Mouse (Mus musculus): ENCODE measurements around the gene Glis1. TPM values are rescaled to one million over a fixed set of nuclear protein-coding genes. Genes with fewer than 3 reads are reported as not detected.
A peak's percentile ranks its signal among the peaks of the same experiment; 100 is the strongest.

Glis1 gene
- polyA plus RNA-seq, 1 experiment from 2014 or later = 6.3 TPM

DNA sequence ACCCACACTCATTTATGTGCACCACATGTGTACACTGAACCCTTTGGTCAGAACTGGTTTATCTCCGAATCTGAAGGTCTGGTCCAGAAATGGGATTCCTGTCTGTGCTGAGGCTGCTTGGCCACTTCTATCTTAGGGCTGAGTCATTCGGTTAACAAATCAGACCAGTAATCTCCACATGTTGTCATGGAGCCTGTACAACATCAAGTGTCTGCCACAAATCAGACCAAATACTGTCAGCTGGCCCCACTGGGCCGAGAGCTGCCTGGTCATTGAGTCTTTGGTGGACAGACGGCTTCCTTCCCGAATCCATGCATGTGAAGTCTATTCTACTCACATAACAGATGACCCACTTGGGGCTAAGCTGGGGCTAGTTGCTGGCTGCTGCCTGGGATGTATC lies 58.6 kb downstream of the Glis1 start:
- DNase-seq (ENCODE audit: low spot score) = no peak
- 0 out of 2 replicates have a peak, but pooled peaks cover 8% of the 10 kb centered on the region for H3K27me3 ChIP-seq (ENCODE audit: insufficient read depth, poor library complexity, severe bottlenecking)
- WGBS = 87% methylated on average over 5 of the region's 5 CpGs
- no peak overlapping the region for H3K4me3 ChIP-seq
- H3K9me3 ChIP-seq = no peaks in the 10 kb centered on the region
- H3K36me3 ChIP-seq = no peaks in the 10 kb centered on the region
- H3K4me1 ChIP-seq (replicated peaks) = peaks cover 14% of the 10 kb centered on the region
- H3K27ac ChIP-seq = no peak overlapping the region

DNA sequence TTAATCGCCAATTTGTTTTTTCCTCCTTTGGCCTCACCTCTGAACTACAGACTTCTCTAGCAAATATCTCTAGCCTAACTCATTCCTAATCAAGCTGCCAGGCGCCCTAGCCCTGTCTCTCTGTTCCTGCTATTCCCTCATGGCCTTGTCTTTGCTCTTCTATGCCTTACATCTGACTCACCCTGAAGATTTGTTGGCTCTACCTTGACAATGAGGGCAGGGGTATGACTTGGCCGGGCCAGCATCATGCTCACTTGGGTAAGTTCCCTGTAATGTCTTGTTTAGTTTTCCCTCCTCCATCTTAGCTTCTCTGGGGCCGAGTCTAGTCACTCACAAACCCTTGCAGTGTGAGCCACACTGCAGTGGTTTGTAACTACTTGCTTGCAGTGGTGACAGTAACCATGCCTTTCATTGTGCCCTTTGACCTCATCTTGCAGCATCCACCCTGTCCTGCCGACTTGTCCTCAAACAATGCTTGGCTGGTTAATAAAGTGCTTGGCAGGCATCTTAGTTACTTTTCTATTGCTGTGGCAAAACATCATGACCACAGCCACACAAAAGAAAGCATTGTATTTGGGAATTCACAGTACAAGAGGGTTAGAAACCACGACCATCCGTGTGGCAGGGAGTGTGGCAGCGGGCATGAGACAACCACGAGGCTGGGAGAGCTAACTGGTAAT lies 61.5 kb downstream of the Glis1 start:
- 71% methylated on average over 9 of the region's 9 CpGs for WGBS
- Histone ChIP-seq H3K9me3 (no peaks in the 10 kb centered on the region), H3K27me3 (ENCODE audit: insufficient read depth, poor library complexity, severe bottlenecking) (0 out of 2 replicates have a peak, but pooled peaks cover 4% of the 10 kb centered on the region), H3K27ac (no peak overlapping the region), H3K4me3 (no peak overlapping the region), H3K36me3 (no peaks in the 10 kb centered on the region), H3K4me1 (replicated peaks) (peaks cover 14% of the 10 kb centered on the region)
- DNase-seq (ENCODE audit: low spot score) = no peak

DNA sequence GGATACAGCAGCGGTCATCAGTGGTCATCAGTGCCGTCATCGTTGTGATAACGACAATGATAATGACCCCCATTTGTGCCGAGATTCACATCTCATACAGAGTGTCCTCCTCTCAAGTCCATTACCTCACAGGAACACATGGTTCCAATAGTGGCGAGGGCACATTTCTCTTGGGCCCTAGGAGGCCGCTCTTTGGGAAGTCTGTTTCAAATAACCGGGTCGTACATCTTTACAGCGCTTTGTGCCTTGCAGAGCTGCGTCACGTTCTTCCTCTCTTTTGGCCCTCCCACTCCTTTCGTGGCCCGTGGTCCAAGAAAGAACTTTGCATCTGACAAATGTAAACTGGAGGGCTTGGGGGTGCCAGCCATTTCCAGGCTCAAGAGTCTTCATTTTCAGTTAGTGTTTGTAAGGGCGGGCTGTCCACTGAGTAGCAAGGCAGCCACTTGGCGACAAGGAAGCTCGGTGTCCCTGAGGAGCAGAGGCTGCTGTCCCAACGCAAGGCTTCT lies 63.1 kb downstream of the Glis1 start:
- H3K27ac ChIP-seq = no peak overlapping the region
- H3K4me1 ChIP-seq (replicated peaks) = peaks cover 24% of the 10 kb centered on the region
- no peak overlapping the region for H3K4me3 ChIP-seq
- H3K27me3 ChIP-seq (ENCODE audit: insufficient read depth, poor library complexity, severe bottlenecking) = 0 out of 2 replicates have a peak, but pooled peaks cover 4% of the 10 kb centered on the region
- no peaks in the 10 kb centered on the region for H3K9me3 ChIP-seq
- no peaks in the 10 kb centered on the region for H3K36me3 ChIP-seq
- no peak for DNase-seq (ENCODE audit: low spot score)
- 81% methylated on average over 18 of the region's 18 CpGs for WGBS

DNA sequence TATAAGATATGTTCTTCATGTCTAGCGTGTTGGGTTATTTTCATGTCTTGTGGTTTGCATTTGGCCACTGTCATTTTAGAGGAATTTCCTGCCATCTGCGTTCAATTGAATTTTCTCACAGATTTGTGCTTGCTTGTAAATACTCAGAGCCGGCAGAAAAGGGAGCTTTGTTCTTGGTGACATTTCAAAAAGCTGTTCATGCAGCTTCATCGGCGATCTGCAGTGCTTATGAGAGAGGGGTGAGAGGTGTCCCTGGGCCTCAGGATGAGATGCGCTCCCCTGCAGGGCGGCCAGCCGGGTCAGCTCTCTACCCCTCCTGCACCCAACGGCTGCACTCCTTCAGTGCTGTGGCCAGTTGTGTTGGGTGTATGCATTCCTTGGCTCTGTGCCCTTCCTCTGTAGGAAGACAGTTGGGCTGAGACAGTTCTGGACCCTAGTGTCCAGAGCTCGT lies 68.2 kb downstream of the Glis1 start:
- H3K27ac ChIP-seq = no peak overlapping the region
- DNase-seq (ENCODE audit: low spot score) = no peak
- 65% methylated on average over 10 of the region's 10 CpGs for WGBS

DNA sequence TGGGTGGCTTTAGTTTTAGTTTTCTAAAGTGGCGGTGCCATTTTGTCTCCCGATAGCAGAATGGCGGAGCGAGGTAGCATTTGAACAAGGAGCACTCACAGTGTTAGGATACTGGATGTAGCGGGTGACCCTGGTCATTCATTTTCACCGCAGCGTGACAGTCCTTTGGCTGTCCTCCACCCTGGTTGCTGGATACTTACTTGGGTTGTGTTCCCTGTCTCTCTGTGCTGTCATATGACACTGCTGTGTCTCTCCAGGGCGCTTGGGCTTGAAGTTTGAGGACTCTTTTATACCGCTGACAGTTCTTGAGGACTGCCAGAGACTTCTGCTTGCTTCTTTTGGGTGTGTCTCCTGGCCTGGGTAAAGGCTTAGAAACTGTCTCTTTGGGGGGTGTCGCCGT lies 80.6 kb downstream of the Glis1 start:
- Histone ChIP-seq H3K9me3 (no peaks in the 10 kb centered on the region), H3K27ac (no peak overlapping the region), H3K27me3 (ENCODE audit: insufficient read depth, poor library complexity, severe bottlenecking) (no peaks in the 10 kb centered on the region), H3K4me3 (no peak overlapping the region), H3K36me3 (no peaks in the 10 kb centered on the region), H3K4me1 (replicated peaks) (peaks cover 7% of the 10 kb centered on the region; the same call in 1 of the 2 replicates)
- no peak for DNase-seq (ENCODE audit: low spot score)
- 92% methylated on average over 11 of the region's 11 CpGs for WGBS

More for the DNA sequence above, 68.2 kb downstream of the Glis1 start:
- Histone ChIP-seq H3K36me3 (no peaks in the 10 kb centered on the region), H3K4me1 (replicated peaks) (peaks cover 17% of the 10 kb centered on the region; the same call in 1 of the 2 replicates), H3K9me3 (no peaks in the 10 kb centered on the region), H3K4me3 (no peak overlapping the region), H3K27me3 (ENCODE audit: insufficient read depth, poor library complexity, severe bottlenecking) (no peaks in the 10 kb centered on the region)

DNA sequence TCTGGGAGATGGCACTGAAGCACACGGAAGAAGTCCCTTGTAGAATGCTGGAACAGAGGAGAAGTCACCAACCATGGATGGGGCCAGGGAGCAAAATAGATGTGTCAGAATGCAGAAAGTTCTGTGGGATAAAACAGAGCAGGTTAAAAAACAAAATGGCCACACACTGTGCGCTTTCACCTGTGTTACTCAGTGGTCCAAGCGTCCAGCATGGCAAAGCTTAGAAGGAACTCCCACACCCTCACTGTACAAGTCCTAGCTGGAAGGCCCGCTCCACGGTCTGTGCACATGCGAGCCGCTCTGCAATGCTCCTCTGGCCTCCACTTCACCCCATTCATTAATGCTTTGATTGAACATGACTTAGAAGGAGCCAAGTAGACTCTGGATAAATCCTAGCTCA lies 81.2 kb downstream of the Glis1 start:
- Histone ChIP-seq H3K27ac (no peak overlapping the region), H3K27me3 (ENCODE audit: insufficient read depth, poor library complexity, severe bottlenecking) (no peaks in the 10 kb centered on the region), H3K36me3 (no peaks in the 10 kb centered on the region), H3K4me3 (no peak overlapping the region), H3K9me3 (no peaks in the 10 kb centered on the region), H3K4me1 (replicated peaks) (peaks cover 13% of the 10 kb centered on the region; the same call in 1 of the 2 replicates)
- DNase-seq (ENCODE audit: low spot score) = no peak
- 93% methylated on average over 7 of the region's 7 CpGs for WGBS

GRCm38 (mm10) chr4:107518766-107519165 lies 84.4 kb downstream of the Glis1 start:
- H3K4me1 ChIP-seq (replicated peaks) = peaks cover 26% of the 10 kb centered on the region
- H3K4me3 ChIP-seq = no peak overlapping the region
- H3K9me3 ChIP-seq = no peaks in the 10 kb centered on the region
- no peaks in the 10 kb centered on the region for H3K36me3 ChIP-seq
- WGBS = 91% methylated on average over 11 of the region's 11 CpGs
- no peak for DNase-seq (ENCODE audit: low spot score)
- no peak overlapping the region for H3K27ac ChIP-seq
- no peaks in the 10 kb centered on the region for H3K27me3 ChIP-seq (ENCODE audit: insufficient read depth, poor library complexity, severe bottlenecking)

- no peak for DNase-seq (ENCODE audit: low spot score)
- H3K4me3 ChIP-seq = no peak overlapping the region
- no peaks in the 10 kb centered on the region for H3K27me3 ChIP-seq (ENCODE audit: insufficient read depth, poor library complexity, severe bottlenecking)
- 81% methylated on average over 5 of the region's 5 CpGs for WGBS
- peaks cover 30% of the 10 kb centered on the region for H3K4me1 ChIP-seq (replicated peaks)
- 0 out of 2 replicates have a peak overlapping the region, but pooled peaks have one; percentile 35 for H3K27ac ChIP-seq
- no peaks in the 10 kb centered on the region for H3K9me3 ChIP-seq
- no peaks in the 10 kb centered on the region for H3K36me3 ChIP-seq
Observed at GRCm38 (mm10) chr4:107520071-107520470, 85.7 kb downstream of the Glis1 start.

DNA sequence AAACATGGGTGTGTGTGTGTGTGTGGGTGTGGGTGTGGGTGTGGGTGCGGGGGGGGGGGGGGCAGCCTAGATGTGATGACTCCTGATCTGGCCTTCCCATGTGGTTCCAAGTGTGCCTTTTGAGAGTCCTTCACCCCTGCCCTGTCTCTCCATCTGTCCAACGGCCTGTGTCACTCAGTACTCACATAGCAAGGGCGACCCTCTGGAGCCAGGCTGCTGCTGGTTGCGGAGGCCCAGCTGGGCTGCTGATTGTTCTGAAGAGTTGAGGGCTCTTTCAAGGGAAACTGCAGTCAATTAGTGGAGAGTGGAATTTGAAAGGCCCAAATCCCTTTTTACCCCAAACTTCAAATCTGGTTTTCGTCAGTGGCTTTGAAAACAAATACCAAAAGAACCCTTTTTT lies 86.4 kb downstream of the Glis1 start:
- 39% methylated on average over 4 of the region's 5 CpGs for WGBS

GRCm38 (mm10) chr4:107523607-107524151 lies 89.3 kb downstream of the Glis1 start:
- peak overlapping the region; percentile 2; the same call in 1 of the 2 replicates for H3K27ac ChIP-seq
- WGBS = 67% methylated on average over 11 of the region's 11 CpGs

More for the DNA sequence above, 86.4 kb downstream of the Glis1 start:
- no peaks in the 10 kb centered on the region for H3K36me3 ChIP-seq
- DNase-seq (ENCODE audit: low spot score) = peak; percentile 34
- H3K9me3 ChIP-seq = no peaks in the 10 kb centered on the region
- H3K27ac ChIP-seq = peak overlapping the region; percentile 13; the same call in 1 of the 2 replicates
- no peak overlapping the region for H3K4me3 ChIP-seq
- peaks cover 30% of the 10 kb centered on the region for H3K4me1 ChIP-seq (replicated peaks)
- no peaks in the 10 kb centered on the region for H3K27me3 ChIP-seq (ENCODE audit: insufficient read depth, poor library complexity, severe bottlenecking)

DNA sequence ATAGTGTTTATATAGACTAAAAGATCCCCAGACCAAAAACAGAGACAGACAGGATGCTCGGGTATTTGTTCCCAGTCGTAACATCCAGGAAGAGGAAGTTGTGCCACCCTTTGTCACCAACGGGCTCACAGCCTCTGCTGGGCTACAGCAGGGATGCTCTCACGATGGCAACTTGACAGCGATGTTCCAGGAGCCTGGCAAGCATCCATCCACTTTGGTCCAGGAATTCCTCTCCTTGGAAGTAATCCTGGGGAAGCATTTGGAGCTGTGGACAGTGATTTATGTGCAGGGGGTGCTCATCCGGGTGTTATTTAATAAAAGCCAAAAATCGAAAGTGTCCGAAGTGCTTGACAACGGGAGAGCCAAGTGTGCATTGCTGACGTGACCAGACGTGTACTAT lies 100.7 kb downstream of the Glis1 start:
- Histone ChIP-seq H3K27me3 (ENCODE audit: insufficient read depth, poor library complexity, severe bottlenecking) (no peaks in the 10 kb centered on the region), H3K4me3 (no peak overlapping the region), H3K4me1 (replicated peaks) (peaks cover 20% of the 10 kb centered on the region), H3K36me3 (no peaks in the 10 kb centered on the region), H3K27ac (no peak overlapping the region), H3K9me3 (peaks cover 5% of the 10 kb centered on the region; the same call in 1 of the 2 replicates)
- 88% methylated on average over 11 of the region's 11 CpGs for WGBS
- no peak for DNase-seq (ENCODE audit: low spot score)

More at GRCm38 (mm10) chr4:107523607-107524151, 89.3 kb downstream of the Glis1 start:
- no peaks in the 10 kb centered on the region for H3K27me3 ChIP-seq (ENCODE audit: insufficient read depth, poor library complexity, severe bottlenecking)
- H3K4me3 ChIP-seq = no peak overlapping the region
- no peaks in the 10 kb centered on the region for H3K36me3 ChIP-seq
- no peaks in the 10 kb centered on the region for H3K9me3 ChIP-seq
- DNase-seq (ENCODE audit: low spot score) = no peak
- peaks cover 30% of the 10 kb centered on the region for H3K4me1 ChIP-seq (replicated peaks)

GRCm38 (mm10) chr4:107538116-107538515 lies 103.7 kb downstream of the Glis1 start:
- peaks cover 20% of the 10 kb centered on the region for H3K4me1 ChIP-seq (replicated peaks)
- WGBS = 50% methylated on average over 13 of the region's 13 CpGs
- H3K9me3 ChIP-seq = peaks cover under 1% of the 10 kb centered on the region; the same call in 1 of the 2 replicates
- H3K36me3 ChIP-seq = no peaks in the 10 kb centered on the region
- H3K4me3 ChIP-seq = no peak overlapping the region
- H3K27me3 ChIP-seq (ENCODE audit: insufficient read depth, poor library complexity, severe bottlenecking) = no peaks in the 10 kb centered on the region
- H3K27ac ChIP-seq = no peak overlapping the region
- peak; percentile 62 for DNase-seq (ENCODE audit: low spot score)

GRCm38 (mm10) chr4:107538561-107538960 lies 104.2 kb downstream of the Glis1 start:
- no peaks in the 10 kb centered on the region for H3K36me3 ChIP-seq
- no peaks in the 10 kb centered on the region for H3K27me3 ChIP-seq (ENCODE audit: insufficient read depth, poor library complexity, severe bottlenecking)
- WGBS = 58% methylated on average over 3 of the region's 3 CpGs
- H3K4me1 ChIP-seq (replicated peaks) = peaks cover 20% of the 10 kb centered on the region
- H3K4me3 ChIP-seq = no peak overlapping the region
- DNase-seq (ENCODE audit: low spot score) = no peak
- H3K27ac ChIP-seq = peak overlapping the region; percentile 12; the same call in 1 of the 2 replicates
- no peaks in the 10 kb centered on the region for H3K9me3 ChIP-seq

Measured in hindbrain, embryonic 10.5 days (tissue).